Mouse (Mus musculus): ENCODE results near the gene Prickle3.

DNA sequence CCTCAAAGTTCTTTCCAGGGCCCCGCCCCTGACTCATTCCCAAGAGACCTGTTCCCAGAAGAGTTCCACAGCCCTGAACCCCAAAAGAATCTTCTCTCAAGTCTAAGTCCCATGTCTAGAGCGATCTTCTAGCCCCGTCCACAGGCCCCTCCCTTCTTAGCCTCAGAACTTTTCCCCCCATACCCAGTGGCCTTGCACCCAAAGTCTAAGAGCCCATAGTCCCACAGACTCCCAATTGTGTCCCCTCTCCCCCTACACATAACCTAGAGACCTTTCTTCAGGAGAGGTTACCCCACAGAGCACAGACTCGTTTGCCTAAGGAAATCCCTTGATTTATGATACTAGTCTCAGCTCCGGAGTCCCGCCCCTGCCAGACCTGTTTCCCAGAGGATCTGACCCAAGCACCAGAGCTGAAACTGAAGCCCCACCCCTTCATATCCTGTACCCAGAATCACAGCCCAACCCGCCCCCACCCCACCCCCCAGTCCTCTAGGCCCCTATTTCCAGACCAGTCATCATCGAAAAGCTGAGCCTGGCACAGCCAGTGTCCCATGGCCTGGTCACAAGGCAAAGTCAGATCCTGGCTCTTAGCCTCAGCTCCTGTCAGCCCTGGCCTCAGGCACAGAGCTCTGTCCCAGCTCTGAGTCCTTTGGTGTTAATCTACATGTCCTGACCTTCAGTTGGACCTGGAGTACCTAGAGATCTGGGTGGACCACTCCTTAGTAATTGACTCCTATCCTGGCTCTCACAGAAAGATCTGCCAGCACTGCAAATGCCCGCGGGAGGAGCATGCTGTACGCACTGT, 1.9 kb downstream of the Prickle3 start:
- TF ChIP-seq EP300 (IDR thresholded peaks at IDR 0.05; ENCODE audit: low read depth in 1 of 2, low read length in 2 of 2) (no peak), MYB (IDR thresholded peaks at IDR 0.05; ENCODE audit: low read depth, low read length) (no peak), POLR2A (IDR thresholded peaks at IDR 0.05; ENCODE audit: control insufficient read depth in 1 of 2, insufficient read depth in 1 of 2, low read depth in 1 of 2, low read length in 2 of 2, poor library complexity in 1 of 2) (no peak), USF1 (IDR thresholded peaks at IDR 0.05; ENCODE audit: low read depth, low read length) (no peak), HCFC1 (IDR thresholded peaks at IDR 0.05; ENCODE audit: low read depth, low read length) (no peak), CTCF (IDR thresholded peaks at IDR 0.05 in 2 of 3, conservative IDR thresholded peaks at IDR 0.05 in 1 of 3; ENCODE audit: control insufficient read depth in 1 of 3, insufficient read depth in 1 of 3, low read depth in 2 of 3, low read length in 3 of 3, poor library complexity in 1 of 3, severe bottlenecking in 1 of 3) (no peak), JUND (IDR thresholded peaks at IDR 0.05; ENCODE audit: low read depth, low read length) (no peak), CHD2 (IDR thresholded peaks at IDR 0.05; ENCODE audit: low read length) (no peak), TCF12 (IDR thresholded peaks at IDR 0.05; ENCODE audit: low read depth, low read length) (no peak), KAT2A (conservative IDR thresholded peaks at IDR 0.05; ENCODE audit: low read depth, low read length) (no peak), MEF2A (IDR thresholded peaks at IDR 0.05; ENCODE audit: extremely low read depth, insufficient replicate concordance, low read depth, low read length, poor library complexity, severe bottlenecking) (no peak)

Data from MEL (cell line).